Mouse (Mus musculus) B cell, adult 62 days (primary cell): ENCODE data around the gene Sparcl1. TPM values are rescaled to one million over a fixed set of nuclear protein-coding genes. Genes with fewer than 3 reads are reported as not detected.

Experiments used
- total RNA-seq: library from RNA; stranded (reverse); gene quantifications from 4 replicates; pipeline ENCODE4 v1.2.4, GENCODE M21; 2023

Gene Sparcl1
- not detected in 4 replicates for total RNA-seq

DNA sequence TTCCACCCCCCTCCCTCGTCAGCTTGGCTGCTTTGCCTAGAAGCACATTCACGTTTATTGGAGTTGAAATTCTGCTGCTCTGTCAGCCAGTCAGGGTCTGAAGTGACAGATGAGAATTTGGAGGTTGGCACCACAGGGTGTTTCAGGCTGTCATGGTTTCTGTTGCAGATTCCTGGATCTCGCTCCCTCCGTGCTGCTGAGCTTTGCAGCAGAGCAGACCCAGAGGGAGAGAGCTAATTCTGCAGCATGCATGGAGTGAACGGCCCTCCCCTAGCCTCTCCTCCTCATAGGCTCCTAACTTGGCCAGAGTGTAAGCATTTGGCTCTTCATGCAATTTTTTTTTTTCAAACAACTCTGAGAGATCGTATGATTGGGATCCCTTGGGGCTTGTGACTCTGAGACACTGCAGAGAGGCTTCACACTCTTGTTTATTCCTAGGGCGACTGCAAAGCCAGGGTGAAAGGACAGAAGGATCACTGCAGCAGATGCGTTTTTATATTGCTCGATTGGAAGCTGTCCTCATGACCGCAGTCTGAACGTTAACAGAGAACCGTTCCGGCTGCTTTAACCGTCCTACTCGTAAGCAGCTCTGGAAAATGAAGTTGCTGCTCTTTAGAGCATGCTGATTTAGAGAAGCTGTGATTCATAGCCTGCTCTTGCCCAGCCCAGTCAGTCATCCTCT is at the start of gene Sparcl1:
Gene Sparcl1 (minus strand): TSS at position 243 of the 682 bp plus-strand sequence.

DNA sequence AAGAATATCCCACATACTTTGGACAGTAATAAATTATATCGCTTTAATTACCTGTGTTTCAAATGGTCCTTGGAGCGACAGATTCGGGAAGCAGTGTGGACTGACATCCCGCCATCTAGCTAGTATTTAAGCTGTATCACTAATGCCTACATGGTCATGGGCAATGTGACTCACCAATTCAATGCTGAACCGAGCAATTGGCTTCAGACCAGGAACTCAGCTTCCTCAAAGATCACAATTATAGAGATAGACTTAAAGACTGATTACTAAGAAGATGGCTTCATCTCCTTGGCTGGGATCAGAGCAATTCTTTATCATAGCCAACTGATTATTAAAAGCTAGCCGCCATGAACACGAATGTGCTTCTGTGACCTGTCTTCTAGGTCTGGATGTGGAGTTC is 36.0 kb downstream of the Sparcl1 start, which contains the start of gene Gm17660:
Gene Gm17660 (minus strand): TSS at position 101 of the 400 bp plus-strand sequence.

GRCm38 (mm10) chr5:104046256-104047199 is 67.0 kb downstream of the Sparcl1 start, which contains the start of gene Nudt9:
TSS of gene Nudt9 (plus strand) at chr5:104046306.

Other genes with a start within 250 kb of the Sparcl1 start
- gene Klhl8, start 202.5 kb downstream of the Sparcl1 start, total RNA-seq = 1.8 to 3.1 TPM (median 2.0 TPM) in 4 replicates
- 0.72 TPM in 1 of 4 replicates, not detected in the others for gene Hsd17b13, start 136.3 kb downstream of the Sparcl1 start, total RNA-seq
- gene Hsd17b11, start 91.8 kb downstream of the Sparcl1 start, total RNA-seq = 38.5 to 43.3 TPM (median 40.7 TPM) in 4 replicates
- gene Nudt9, start 67.4 kb downstream of the Sparcl1 start, total RNA-seq = 43.0 to 55.5 TPM (median 47.8 TPM) in 4 replicates
- not detected in 4 replicates for gene Gm17660, start 36.1 kb downstream of the Sparcl1 start, total RNA-seq
- not detected in 4 replicates for gene Dspp, start 57.0 kb upstream of the Sparcl1 start, total RNA-seq
- gene Dmp1, start 88.9 kb upstream of the Sparcl1 start, total RNA-seq = not detected in 4 replicates
- not detected in 4 replicates for gene Ibsp, start 185.4 kb upstream of the Sparcl1 start, total RNA-seq
- gene Mepe, start 211.6 kb upstream of the Sparcl1 start, total RNA-seq = not detected in 4 replicates